Mouse (Mus musculus) liver, embryonic 16.5 days (tissue): ENCODE results near the gene Ddhd1. TPM values are rescaled to one million over a fixed set of nuclear protein-coding genes. Genes with fewer than 3 reads are reported as not detected.

Source experiments
- ATAC-seq: fragments of 200-750 bp; cut with Nextera tagmentation; 2 replicates; pipeline ENCODE4 v1.8.0; 2017; ENCODE audit warnings: low read depth, mild to moderate bottlenecking, moderate number of reproducible peaks, moderate library complexity
- H3K27ac ChIP-seq: fragments of 300-500 bp; sonication (generic); 2 replicates; pipeline ENCODE4 v1.5.1; 2014; ENCODE audit warnings: mild to moderate bottlenecking, low read length
- H3K27me3 ChIP-seq: fragments of 300-500 bp; sonication (generic); 2 replicates; pipeline ENCODE4 v1.6.1; 2014; ENCODE audit warnings: low read depth, low read length, mixed read lengths; ENCODE audit not compliant: control insufficient read depth, insufficient read depth
- H3K36me3 ChIP-seq: fragments of 300-500 bp; sonication (generic); 2 replicates; pipeline ENCODE4 v1.6.1; 2014; ENCODE audit warnings: mild to moderate bottlenecking; ENCODE audit not compliant: control insufficient read depth, insufficient read depth
- H3K4me1 ChIP-seq: fragments of 300-500 bp; sonication (generic); 2 replicates; pipeline ENCODE4 v1.6.1; 2014; ENCODE audit warnings: low read depth, low read length, mixed read lengths; ENCODE audit not compliant: control insufficient read depth
- H3K4me2 ChIP-seq: fragments of 300-500 bp; sonication (generic); 2 replicates; pipeline ENCODE4 v1.6.1; 2014; ENCODE audit warnings: low read depth, low read length, mixed read lengths
- H3K4me3 ChIP-seq: fragments of 300-500 bp; sonication (generic); 2 replicates; pipeline ENCODE4 v1.5.1; 2014; ENCODE audit warnings: low read depth, mild to moderate bottlenecking, low read length
- H3K9ac ChIP-seq: fragments of 300-500 bp; sonication (generic); 2 replicates; pipeline ENCODE4 v1.6.1; 2014; ENCODE audit warnings: low read depth, low read length
- H3K9me3 ChIP-seq: fragments of 300-500 bp; sonication (generic); replicated peaks from 2 replicates; pipeline ENCODE4 v1.6.1; 2016; ENCODE audit warnings: low read length; ENCODE audit not compliant: control insufficient read depth
- WGBS: fragments of 180-500 bp; shearing (Covaris S2); extraction: QIAGEN DNeasy Blood & Tissue Kit; methylation state at CpG from one replicate; pipeline ENCODE4 v1.1.7; 2014; ENCODE audit not compliant: insufficient replicate concordance; 5-methylcytosine and 5-hydroxymethylcytosine counted together
- polyA plus RNA-seq: library from polyadenylated mRNA; unstranded; fragments of >200 nt; fragmentation: Nextera tagmentation; extraction: Ambion mirVana; gene quantifications from 2 replicates; pipeline ENCODE4 v1.2.1, GENCODE M21; 2015

Gene Ddhd1
- polyA plus RNA-seq, 1 experiment from 2014 or later, result 6.6 TPM

DNA sequence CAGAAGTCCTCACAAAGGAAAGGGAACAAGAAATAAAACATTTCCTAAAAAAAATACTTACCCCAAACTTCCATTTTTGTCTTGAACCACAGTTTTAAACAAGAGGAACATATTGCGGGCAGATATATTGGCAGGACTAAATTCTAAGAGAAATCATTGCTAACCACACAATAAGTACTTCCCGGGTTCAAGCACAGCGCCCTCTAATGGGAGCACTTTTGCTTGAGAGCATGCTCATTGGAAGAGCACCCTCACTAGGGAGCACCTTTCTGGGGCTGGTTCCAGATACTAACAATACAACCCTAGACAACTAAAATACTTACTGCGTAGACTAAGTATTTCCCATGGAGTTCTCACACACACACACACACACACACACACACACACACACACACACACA is 105.5 kb downstream of the Ddhd1 start:
- Histone ChIP-seq H3K27me3 (no peaks in the 10 kb centered on the region), H3K9me3 (no peaks in the 10 kb centered on the region), H3K36me3 (no peaks in the 10 kb centered on the region), H3K4me2 (no peak overlapping the region), H3K27ac (no peak overlapping the region), H3K4me3 (no peak overlapping the region), H3K9ac (no peak overlapping the region), H3K4me1 (no peaks in the 10 kb centered on the region)
- no peak for ATAC-seq
- 54% methylated on average over 4 of the region's 4 CpGs for WGBS

DNA sequence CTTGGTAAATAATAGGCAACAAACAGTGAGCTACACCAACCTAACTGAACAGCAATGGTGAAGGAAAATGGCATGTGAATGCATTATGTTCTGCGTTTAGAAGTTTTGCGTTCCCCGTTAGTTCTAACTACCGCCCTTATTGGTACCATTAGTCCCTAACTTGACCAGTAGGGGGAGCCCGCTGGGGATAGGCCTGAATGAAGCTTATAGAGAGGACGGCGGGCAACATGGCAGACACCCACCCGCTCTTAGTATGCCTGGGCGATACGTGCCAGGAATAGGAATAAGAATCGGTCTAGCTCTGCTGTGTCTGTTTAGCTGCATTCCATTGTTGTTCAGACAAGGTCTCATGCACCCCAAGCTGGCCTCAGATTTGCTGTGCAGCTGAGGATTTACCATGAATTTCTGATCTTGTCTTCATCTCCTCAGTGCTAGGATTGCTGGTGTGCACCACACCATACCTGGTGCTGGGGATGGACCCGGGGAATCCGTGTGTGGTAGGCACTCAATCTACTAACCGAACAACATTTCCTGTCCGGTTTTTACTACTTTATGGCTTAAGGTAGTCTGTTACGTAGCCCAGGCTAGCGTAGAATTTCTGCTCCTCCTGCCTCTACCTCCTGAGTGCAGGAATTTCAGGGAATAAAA is 106.7 kb downstream of the Ddhd1 start:
- H3K27me3 ChIP-seq, result no peaks in the 10 kb centered on the region
- H3K36me3 ChIP-seq, result no peaks in the 10 kb centered on the region
- 46% methylated on average over 17 of the region's 17 CpGs for WGBS
- no peak overlapping the region for H3K4me3 ChIP-seq
- H3K4me1 ChIP-seq, result no peaks in the 10 kb centered on the region
- no peak overlapping the region for H3K27ac ChIP-seq
- no peak for ATAC-seq
- H3K4me2 ChIP-seq, result no peak overlapping the region
- H3K9ac ChIP-seq, result no peak overlapping the region
- H3K9me3 ChIP-seq, result no peaks in the 10 kb centered on the region

DNA sequence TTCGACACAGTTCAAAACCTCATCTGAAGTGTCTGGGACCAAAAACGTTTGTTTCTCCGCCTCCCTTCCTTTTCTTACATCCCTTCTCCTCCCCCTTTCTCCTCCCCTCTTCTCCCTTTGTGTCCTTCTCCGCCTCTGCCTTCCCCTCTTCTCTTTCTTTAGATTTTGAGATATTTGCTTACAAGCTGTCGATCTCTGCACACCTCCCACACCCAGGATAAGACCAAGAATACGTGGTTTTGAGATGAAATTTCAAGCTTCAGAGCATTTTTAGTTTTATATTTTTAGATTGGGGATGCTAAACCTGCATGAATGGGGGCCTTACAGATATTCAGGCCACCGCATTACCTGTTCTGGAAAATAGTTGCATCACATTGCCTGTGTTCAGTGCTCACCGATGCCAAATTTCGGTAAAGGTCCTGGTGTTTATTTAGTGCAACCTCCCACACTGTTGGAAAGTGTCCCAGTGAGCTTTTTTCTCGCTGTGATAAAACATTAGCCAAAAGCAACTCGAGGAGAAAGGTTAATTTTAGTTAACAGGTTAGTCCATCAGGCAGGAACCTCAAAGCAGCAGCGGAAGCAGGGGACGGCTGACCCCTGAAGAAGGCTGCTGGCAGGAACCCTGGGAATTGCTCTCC is 107.8 kb downstream of the Ddhd1 start:
- 56% methylated on average over 13 of the region's 13 CpGs for WGBS
- Histone ChIP-seq H3K4me3 (no peak overlapping the region), H3K27ac (peak overlapping the region; percentile 37; the same call in 1 of the 2 replicates), H3K9me3 (no peaks in the 10 kb centered on the region), H3K4me1 (no peaks in the 10 kb centered on the region), H3K36me3 (no peaks in the 10 kb centered on the region), H3K27me3 (no peaks in the 10 kb centered on the region), H3K4me2 (no peak overlapping the region), H3K9ac (no peak overlapping the region)
- ATAC-seq, result peak; percentile 84

DNA sequence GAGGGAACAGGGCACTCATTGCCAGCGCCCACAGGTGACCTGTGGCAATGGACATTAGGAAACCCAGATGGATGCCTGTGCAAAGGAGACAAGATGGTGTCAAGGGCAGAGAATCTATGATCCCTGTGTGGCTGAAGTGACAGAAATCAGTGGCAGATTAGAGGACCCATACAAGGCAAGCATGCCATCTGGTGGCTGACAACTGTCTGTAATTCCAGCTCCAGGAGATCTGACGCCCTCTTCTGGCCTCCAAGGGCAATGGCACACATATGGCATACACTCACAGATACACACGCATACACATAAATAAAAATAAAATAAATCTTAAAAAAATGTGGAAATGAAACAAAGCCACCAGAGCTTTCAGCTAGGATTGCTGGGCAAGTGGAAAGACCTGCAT is 109.8 kb downstream of the Ddhd1 start:
- Histone ChIP-seq H3K4me1 (no peaks in the 10 kb centered on the region), H3K4me3 (no peak overlapping the region), H3K36me3 (no peaks in the 10 kb centered on the region), H3K9ac (no peak overlapping the region), H3K9me3 (no peaks in the 10 kb centered on the region), H3K27ac (no peak overlapping the region), H3K27me3 (no peaks in the 10 kb centered on the region), H3K4me2 (no peak overlapping the region)
- 51% methylated on average over 3 of the region's 3 CpGs for WGBS
- no peak for ATAC-seq

GRCm38 (mm10) chr14:45544905-45545304 is 113.0 kb downstream of the Ddhd1 start:
- peak; percentile 7; the same call in 1 of the 2 replicates for ATAC-seq
- H3K9ac ChIP-seq, result no peak overlapping the region
- no peak overlapping the region for H3K4me2 ChIP-seq
- H3K4me3 ChIP-seq, result no peak overlapping the region
- H3K27ac ChIP-seq, result no peak overlapping the region
- H3K36me3 ChIP-seq, result no peaks in the 10 kb centered on the region
- H3K4me1 ChIP-seq, result no peaks in the 10 kb centered on the region
- no peaks in the 10 kb centered on the region for H3K27me3 ChIP-seq
- 54% methylated on average over 7 of the region's 7 CpGs for WGBS
- H3K9me3 ChIP-seq, result no peaks in the 10 kb centered on the region

- Histone ChIP-seq H3K4me1 (no peaks in the 10 kb centered on the region), H3K9me3 (no peaks in the 10 kb centered on the region), H3K4me2 (no peak overlapping the region), H3K9ac (no peak overlapping the region), H3K27ac (no peak overlapping the region), H3K4me3 (no peak overlapping the region), H3K36me3 (no peaks in the 10 kb centered on the region), H3K27me3 (no peaks in the 10 kb centered on the region)
- 48% methylated on average over 5 of the region's 6 CpGs for WGBS
- no peak for ATAC-seq
These were observed 113.9 kb downstream of the Ddhd1 start for GRCm38 (mm10) chr14:45544026-45544425.

GRCm38 (mm10) chr14:45539659-45540468 is 118.1 kb downstream of the Ddhd1 start:
- peak; percentile 54 for ATAC-seq
- WGBS, result 30% methylated on average over 12 of the region's 12 CpGs

More at GRCm38 (mm10) chr14:45539659-45540468, 118.1 kb downstream of the Ddhd1 start:
- no peak overlapping the region for H3K4me2 ChIP-seq
- H3K4me1 ChIP-seq, result no peaks in the 10 kb centered on the region
- H3K27ac ChIP-seq, result no peak overlapping the region
- H3K4me3 ChIP-seq, result no peak overlapping the region
- H3K9ac ChIP-seq, result no peak overlapping the region
- H3K27me3 ChIP-seq, result no peaks in the 10 kb centered on the region
- H3K9me3 ChIP-seq, result no peaks in the 10 kb centered on the region
- H3K36me3 ChIP-seq, result no peaks in the 10 kb centered on the region
